Mouse (Mus musculus): ENCODE data around the gene Znrf4. TPM values are rescaled to one million over a fixed set of nuclear protein-coding genes. Genes with fewer than 3 reads are reported as not detected.
"Not testable (repeated sequence)": the region's sequence is repeated elsewhere in the genome, so short reads cannot be mapped to it uniquely, and the experiment has no call there.

The Znrf4 gene
- polyA plus RNA-seq, 1 experiment from 2014 or later: not detected

- peaks cover 12% of the 10 kb centered on the region for H3K4me1 ChIP-seq (ENCODE audit: control insufficient read depth, insufficient read depth, low read length)
- H3K9me3 ChIP-seq (ENCODE audit: control insufficient read depth, low read length): no peaks in the 10 kb centered on the region
- peaks cover 3% of the 10 kb centered on the region; the same call in 1 of the 2 replicates for H3K27me3 ChIP-seq (ENCODE audit: control insufficient read depth, insufficient read depth, low read length)
- no peak overlapping the region for H3K9ac ChIP-seq (replicated peaks; ENCODE audit: low read depth, low read length)
- no peak overlapping the region for H3K4me2 ChIP-seq (ENCODE audit: low read depth, low read length)
- 69% methylated on average over 10 of the region's 10 CpGs for WGBS
- no peak overlapping the region for H3K4me3 ChIP-seq (ENCODE audit: low read depth, low read length)
- H3K27ac ChIP-seq (ENCODE audit: low read depth, low read length): no peak overlapping the region
- ATAC-seq (ENCODE audit: low read depth): no peak
- no peaks in the 10 kb centered on the region for H3K36me3 ChIP-seq (ENCODE audit: control insufficient read depth, insufficient read depth, low read length)
Observed at GRCm38 (mm10) chr17:56505401-56505800, 6.8 kb downstream of the Znrf4 start.

GRCm38 (mm10) chr17:56502526-56502925 lies 9.7 kb downstream of the Znrf4 start:
- H3K4me2 ChIP-seq (ENCODE audit: low read depth, low read length): no peak overlapping the region
- H3K36me3 ChIP-seq (ENCODE audit: control insufficient read depth, insufficient read depth, low read length): no peaks in the 10 kb centered on the region
- no peaks in the 10 kb centered on the region for H3K9me3 ChIP-seq (ENCODE audit: control insufficient read depth, low read length)
- H3K4me1 ChIP-seq (ENCODE audit: control insufficient read depth, insufficient read depth, low read length): peaks cover 4% of the 10 kb centered on the region; the same call in 1 of the 2 replicates
- peak; percentile 64; the same call in 1 of the 2 replicates for ATAC-seq (ENCODE audit: low read depth)
- peak overlapping the region; percentile 39; the same call in 1 of the 2 replicates for H3K27ac ChIP-seq (ENCODE audit: low read depth, low read length)
- H3K4me3 ChIP-seq (ENCODE audit: low read depth, low read length): no peak overlapping the region
- H3K27me3 ChIP-seq (ENCODE audit: control insufficient read depth, insufficient read depth, low read length): no peaks in the 10 kb centered on the region
- 18% methylated on average over 9 of the region's 9 CpGs for WGBS
- H3K9ac ChIP-seq (replicated peaks; ENCODE audit: low read depth, low read length): no peak overlapping the region; the same call in 1 of the 2 replicates

GRCm38 (mm10) chr17:56501635-56502400 lies 10.4 kb downstream of the Znrf4 start:
- not testable (repeated sequence) for ATAC-seq (ENCODE audit: low read depth); H3K27me3 ChIP-seq (ENCODE audit: control insufficient read depth, insufficient read depth, low read length); H3K9me3 ChIP-seq (ENCODE audit: control insufficient read depth, low read length); H3K4me3 ChIP-seq (ENCODE audit: low read depth, low read length); H3K9ac ChIP-seq (replicated peaks; ENCODE audit: low read depth, low read length); H3K4me2 ChIP-seq (ENCODE audit: low read depth, low read length); H3K4me1 ChIP-seq (ENCODE audit: control insufficient read depth, insufficient read depth, low read length); H3K36me3 ChIP-seq (ENCODE audit: control insufficient read depth, insufficient read depth, low read length)
- WGBS: 38% methylated on average over 2 of the region's 2 CpGs
- H3K27ac ChIP-seq (ENCODE audit: low read depth, low read length): peak overlapping the region; percentile 39; the same call in 1 of the 2 replicates

- H3K4me2 ChIP-seq (ENCODE audit: low read depth, low read length): no peak overlapping the region
- H3K9ac ChIP-seq (replicated peaks; ENCODE audit: low read depth, low read length): no peak overlapping the region
- H3K27me3 ChIP-seq (ENCODE audit: control insufficient read depth, insufficient read depth, low read length): no peaks in the 10 kb centered on the region
- no peaks in the 10 kb centered on the region for H3K36me3 ChIP-seq (ENCODE audit: control insufficient read depth, insufficient read depth, low read length)
- H3K9me3 ChIP-seq (ENCODE audit: control insufficient read depth, low read length): no peaks in the 10 kb centered on the region
- no peak overlapping the region for H3K27ac ChIP-seq (ENCODE audit: low read depth, low read length)
- H3K4me3 ChIP-seq (ENCODE audit: low read depth, low read length): no peak overlapping the region
- WGBS: 48% methylated on average over 5 of the region's 5 CpGs
- ATAC-seq (ENCODE audit: low read depth): no peak
- peaks cover 4% of the 10 kb centered on the region; the same call in 1 of the 2 replicates for H3K4me1 ChIP-seq (ENCODE audit: control insufficient read depth, insufficient read depth, low read length)
Observed at GRCm38 (mm10) chr17:56499229-56499628, 13.0 kb downstream of the Znrf4 start.

GRCm38 (mm10) chr17:56494480-56494879 lies 17.8 kb downstream of the Znrf4 start:
- H3K27ac ChIP-seq (ENCODE audit: low read depth, low read length): no peak overlapping the region
- peaks cover 3% of the 10 kb centered on the region; the same call in 1 of the 2 replicates for H3K9me3 ChIP-seq (ENCODE audit: control insufficient read depth, low read length)
- ATAC-seq (ENCODE audit: low read depth): no peak
- H3K4me2 ChIP-seq (ENCODE audit: low read depth, low read length): no peak overlapping the region
- H3K4me3 ChIP-seq (ENCODE audit: low read depth, low read length): no peak overlapping the region
- H3K36me3 ChIP-seq (ENCODE audit: control insufficient read depth, insufficient read depth, low read length): no peaks in the 10 kb centered on the region
- peaks cover 4% of the 10 kb centered on the region; the same call in 1 of the 2 replicates for H3K4me1 ChIP-seq (ENCODE audit: control insufficient read depth, insufficient read depth, low read length)
- H3K9ac ChIP-seq (replicated peaks; ENCODE audit: low read depth, low read length): no peak overlapping the region
- WGBS: 71% methylated on average over 2 of the region's 2 CpGs
- no peaks in the 10 kb centered on the region for H3K27me3 ChIP-seq (ENCODE audit: control insufficient read depth, insufficient read depth, low read length)

- no peaks in the 10 kb centered on the region for H3K27me3 ChIP-seq (ENCODE audit: control insufficient read depth, insufficient read depth, low read length)
- no peak for ATAC-seq (ENCODE audit: low read depth)
- no peak overlapping the region for H3K27ac ChIP-seq (ENCODE audit: low read depth, low read length)
- no peak overlapping the region for H3K9ac ChIP-seq (replicated peaks; ENCODE audit: low read depth, low read length)
- H3K9me3 ChIP-seq (ENCODE audit: control insufficient read depth, low read length): peaks cover 3% of the 10 kb centered on the region; the same call in 1 of the 2 replicates
- no peak overlapping the region for H3K4me3 ChIP-seq (ENCODE audit: low read depth, low read length)
- no peak overlapping the region for H3K4me2 ChIP-seq (ENCODE audit: low read depth, low read length)
- no peaks in the 10 kb centered on the region for H3K36me3 ChIP-seq (ENCODE audit: control insufficient read depth, insufficient read depth, low read length)
- WGBS: 98% methylated on average over 2 of the region's 2 CpGs
- H3K4me1 ChIP-seq (ENCODE audit: control insufficient read depth, insufficient read depth, low read length): no peaks in the 10 kb centered on the region; the same call in 1 of the 2 replicates
Observed at GRCm38 (mm10) chr17:56493841-56494240, 18.4 kb downstream of the Znrf4 start.

GRCm38 (mm10) chr17:56490438-56491152 lies 21.6 kb downstream of the Znrf4 start:
- peaks cover 3% of the 10 kb centered on the region; the same call in 1 of the 2 replicates for H3K9me3 ChIP-seq (ENCODE audit: control insufficient read depth, low read length)
- WGBS: 84% methylated on average over 7 of the region's 7 CpGs
- no peak overlapping the region for H3K4me2 ChIP-seq (ENCODE audit: low read depth, low read length)
- no peak for ATAC-seq (ENCODE audit: low read depth)
- peaks cover 9% of the 10 kb centered on the region for H3K4me1 ChIP-seq (ENCODE audit: control insufficient read depth, insufficient read depth, low read length)
- no peak overlapping the region for H3K4me3 ChIP-seq (ENCODE audit: low read depth, low read length)
- no peaks in the 10 kb centered on the region for H3K36me3 ChIP-seq (ENCODE audit: control insufficient read depth, insufficient read depth, low read length)
- H3K9ac ChIP-seq (replicated peaks; ENCODE audit: low read depth, low read length): no peak overlapping the region
- no peaks in the 10 kb centered on the region for H3K27me3 ChIP-seq (ENCODE audit: control insufficient read depth, insufficient read depth, low read length)
- no peak overlapping the region for H3K27ac ChIP-seq (ENCODE audit: low read depth, low read length)

- Histone ChIP-seq H3K9ac (replicated peaks; ENCODE audit: low read depth, low read length) (no peak overlapping the region), H3K4me2 (ENCODE audit: low read depth, low read length) (no peak overlapping the region), H3K27me3 (ENCODE audit: control insufficient read depth, insufficient read depth, low read length) (no peaks in the 10 kb centered on the region), H3K4me3 (ENCODE audit: low read depth, low read length) (no peak overlapping the region), H3K9me3 (ENCODE audit: control insufficient read depth, low read length) (no peaks in the 10 kb centered on the region), H3K27ac (ENCODE audit: low read depth, low read length) (peak overlapping the region; percentile 72), H3K4me1 (ENCODE audit: control insufficient read depth, insufficient read depth, low read length) (peaks cover 9% of the 10 kb centered on the region), H3K36me3 (ENCODE audit: control insufficient read depth, insufficient read depth, low read length) (no peaks in the 10 kb centered on the region)
- ATAC-seq (ENCODE audit: low read depth): peak; percentile 74
- 2% methylated on average over 12 of the region's 12 CpGs for WGBS
Observed at GRCm38 (mm10) chr17:56488028-56488427, 24.2 kb downstream of the Znrf4 start.

GRCm38 (mm10) chr17:56487441-56487888 lies 24.8 kb downstream of the Znrf4 start:
- no peak overlapping the region for H3K4me2 ChIP-seq (ENCODE audit: low read depth, low read length)
- ATAC-seq (ENCODE audit: low read depth): peak; percentile 82
- no peaks in the 10 kb centered on the region for H3K36me3 ChIP-seq (ENCODE audit: control insufficient read depth, insufficient read depth, low read length)
- H3K4me1 ChIP-seq (ENCODE audit: control insufficient read depth, insufficient read depth, low read length): peaks cover 9% of the 10 kb centered on the region
- no peak overlapping the region for H3K4me3 ChIP-seq (ENCODE audit: low read depth, low read length)
- H3K27me3 ChIP-seq (ENCODE audit: control insufficient read depth, insufficient read depth, low read length): no peaks in the 10 kb centered on the region
- WGBS: under 1% methylated on average over 12 of the region's 16 CpGs
- H3K9me3 ChIP-seq (ENCODE audit: control insufficient read depth, low read length): no peaks in the 10 kb centered on the region
- peak overlapping the region; percentile 72 for H3K27ac ChIP-seq (ENCODE audit: low read depth, low read length)
- no peak overlapping the region for H3K9ac ChIP-seq (replicated peaks; ENCODE audit: low read depth, low read length)
